Mouse (Mus musculus) right cerebral cortex, postnatal 25 days (tissue): ENCODE data around the gene Olfr112.
"Not testable (repeated sequence)": the region's sequence is repeated elsewhere in the genome, so short reads cannot be mapped to it uniquely, and the experiment has no call there.

Experiments used
- DNase-seq: peaks from one replicate; pipeline ENCODE4 v3.0.0; 2022

The Olfr112 gene

GRCm38 (mm10) chr17:37569351-37569750 lies at the start of gene Olfr112:
Gene Olfr112, minus strand, starts transcription at chr17:37569451.
- DNase-seq: no peak

- no peak for DNase-seq
These were observed 23.4 kb upstream of the Olfr112 start, which contains the start of gene Olfr114 for GRCm38 (mm10) chr17:37592643-37593042. Gene Olfr114, minus strand, starts transcription at chr17:37592743.

- no peak for DNase-seq
These were observed 8.3 kb upstream of the Olfr112 start, which contains the start of gene Olfr113 for GRCm38 (mm10) chr17:37577563-37577962. Gene Olfr113, minus strand, starts transcription at chr17:37577663.

- DNase-seq: no peak
These were observed 10.2 kb downstream of the Olfr112 start for GRCm38 (mm10) chr17:37558913-37559615.

GRCm38 (mm10) chr17:37543800-37544435 lies 25.3 kb downstream of the Olfr112 start:
- DNase-seq: no peak

GRCm38 (mm10) chr17:37541454-37542119 lies 27.7 kb downstream of the Olfr112 start:
- no peak for DNase-seq

GRCm38 (mm10) chr17:37538416-37538815 lies 30.8 kb downstream of the Olfr112 start:
- DNase-seq: not testable (repeated sequence)

- DNase-seq: no peak
These were observed 34.1 kb downstream of the Olfr112 start for GRCm38 (mm10) chr17:37535173-37535572.

GRCm38 (mm10) chr17:37525427-37525826 lies 43.8 kb downstream of the Olfr112 start:
- not testable (repeated sequence) for DNase-seq

- DNase-seq: not testable (repeated sequence)
These were observed 44.6 kb downstream of the Olfr112 start for GRCm38 (mm10) chr17:37524612-37525011.
